Mouse (Mus musculus) limb, embryonic 10.5 days (tissue): ENCODE results near the gene Homer1. TPM values are rescaled to one million over a fixed set of nuclear protein-coding genes. Genes with fewer than 3 reads are reported as not detected.

Experiments used
- DNase-seq: peaks from one replicate; pipeline ENCODE4 v3.0.0-alpha.2; 2017; ENCODE audit warnings: low spot score
- H3K27ac ChIP-seq: fragments of 300-500 bp; sonication (generic); 2 replicates; pipeline ENCODE4 v1.5.1; 2016; ENCODE audit warnings: mild to moderate bottlenecking
- H3K27me3 ChIP-seq: fragments of 300-500 bp; sonication (generic); 2 replicates; pipeline ENCODE4 v1.6.1; 2016; ENCODE audit warnings: low read depth, mild to moderate bottlenecking; ENCODE audit not compliant: poor library complexity, severe bottlenecking
- H3K36me3 ChIP-seq: fragments of 300-500 bp; sonication (generic); 2 replicates; pipeline ENCODE4 v1.6.1; 2016; ENCODE audit warnings: mild to moderate bottlenecking, moderate library complexity
- H3K4me1 ChIP-seq: fragments of 300-500 bp; sonication (generic); 2 replicates; pipeline ENCODE4 v1.6.1; 2016
- H3K4me3 ChIP-seq: fragments of 300-500 bp; sonication (generic); 2 replicates; pipeline ENCODE4 v1.5.1; 2016; ENCODE audit warnings: mild to moderate bottlenecking, moderate library complexity
- H3K9me3 ChIP-seq: fragments of 300-500 bp; sonication (generic); replicated peaks from 2 replicates; pipeline ENCODE4 v1.6.1; 2016; ENCODE audit warnings: mild to moderate bottlenecking
- WGBS: fragments of 180-500 bp; shearing (Covaris S2); methylation state at CpG from one replicate; pipeline ENCODE4 v1.1.7; 2016; 5-methylcytosine and 5-hydroxymethylcytosine counted together
- polyA plus RNA-seq: library from polyadenylated mRNA; unstranded; fragments of >200 nt; fragmentation: Nextera tagmentation; extraction: Ambion mirVana; gene quantifications from 2 replicates; pipeline ENCODE4 v1.2.1, GENCODE M21; 2016

The Homer1 gene
- polyA plus RNA-seq, 1 experiment from 2014 or later: 9.2 TPM

GRCm38 (mm10) chr13:93352030-93352429 is 52.6 kb downstream of the Homer1 start:
- 77% methylated on average over 2 of the region's 2 CpGs for WGBS

DNA sequence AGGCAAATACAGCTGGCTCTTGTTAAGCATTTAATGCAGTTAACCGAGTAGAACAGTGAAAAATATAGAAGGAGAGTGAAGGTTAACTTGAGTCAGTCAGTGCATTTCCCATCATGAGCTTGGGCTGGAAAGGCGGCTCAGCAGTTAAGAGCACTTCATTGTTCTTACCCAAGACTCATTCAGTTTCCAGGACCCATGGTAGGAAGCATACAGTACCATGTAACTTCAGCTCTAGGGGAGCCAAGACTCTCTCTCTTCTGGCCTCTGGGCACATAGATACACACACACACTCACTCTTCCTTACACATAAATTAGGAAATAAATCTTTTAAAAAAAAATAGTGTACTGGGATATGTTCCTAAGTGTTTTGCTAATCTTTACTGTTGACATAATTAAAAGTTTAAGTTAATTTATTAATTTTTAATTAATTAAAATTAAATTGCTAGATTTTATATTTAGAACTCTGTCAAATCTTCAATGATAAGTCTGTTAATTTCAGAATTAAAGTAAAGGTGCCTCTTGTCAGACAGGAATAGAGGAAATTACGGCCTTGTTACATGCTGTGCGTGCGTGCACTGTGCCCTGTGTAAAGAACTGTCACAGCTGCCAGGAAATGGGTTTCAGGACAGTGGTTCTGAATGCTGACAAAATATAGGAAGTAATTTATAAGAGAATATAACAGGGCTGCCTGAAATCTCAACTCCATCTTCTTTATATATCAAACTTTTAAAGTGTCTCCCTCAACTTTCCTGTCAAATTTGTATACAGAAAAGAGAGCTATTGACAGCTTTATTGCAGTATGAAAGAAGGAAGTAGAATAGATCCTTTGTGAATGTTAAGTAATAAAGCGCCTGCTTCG is 55.2 kb downstream of the Homer1 start:
- H3K27me3 ChIP-seq: no peaks in the 10 kb centered on the region
- H3K9me3 ChIP-seq: no peaks in the 10 kb centered on the region
- WGBS: 68% methylated on average over 7 of the region's 7 CpGs
- H3K4me3 ChIP-seq: no peak overlapping the region
- DNase-seq: no peak
- H3K36me3 ChIP-seq: peaks cover 21% of the 10 kb centered on the region
- H3K27ac ChIP-seq: no peak overlapping the region
- H3K4me1 ChIP-seq: peaks cover 8% of the 10 kb centered on the region

More at GRCm38 (mm10) chr13:93352030-93352429, 52.6 kb downstream of the Homer1 start:
- no peaks in the 10 kb centered on the region for H3K27me3 ChIP-seq
- peaks cover 8% of the 10 kb centered on the region for H3K4me1 ChIP-seq
- H3K4me3 ChIP-seq: no peak overlapping the region
- no peak for DNase-seq
- peaks cover 24% of the 10 kb centered on the region for H3K36me3 ChIP-seq
- H3K27ac ChIP-seq: no peak overlapping the region
- H3K9me3 ChIP-seq: no peaks in the 10 kb centered on the region

GRCm38 (mm10) chr13:93355279-93355587 is 55.8 kb downstream of the Homer1 start:
- no peak overlapping the region for H3K27ac ChIP-seq
- peaks cover 8% of the 10 kb centered on the region for H3K4me1 ChIP-seq
- 91% methylated on average over 6 of the region's 6 CpGs for WGBS
- H3K4me3 ChIP-seq: no peak overlapping the region
- peaks cover 15% of the 10 kb centered on the region for H3K36me3 ChIP-seq
- no peaks in the 10 kb centered on the region for H3K9me3 ChIP-seq
- no peak for DNase-seq
- H3K27me3 ChIP-seq: no peaks in the 10 kb centered on the region

DNA sequence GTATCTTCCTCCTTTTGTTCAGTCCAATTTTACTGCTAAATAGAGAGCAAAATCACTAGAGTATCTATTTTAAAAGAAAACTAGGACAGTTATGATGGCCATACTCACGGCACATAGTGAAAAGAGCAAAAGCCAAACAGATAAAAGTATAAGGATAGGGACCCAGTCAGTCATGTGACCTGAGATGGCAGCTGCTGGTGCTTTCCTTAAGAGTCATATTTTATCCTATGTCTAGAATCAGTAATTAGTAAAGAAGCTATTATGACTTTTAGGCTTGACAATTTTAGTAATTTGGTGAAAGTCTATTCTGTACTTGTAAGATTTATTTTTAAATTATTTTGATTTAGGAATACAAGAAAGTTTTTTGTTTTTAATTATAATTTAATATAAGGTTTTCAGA is 59.1 kb downstream of the Homer1 start:
- Histone ChIP-seq H3K4me1 (peaks cover 8% of the 10 kb centered on the region), H3K36me3 (peaks cover 12% of the 10 kb centered on the region), H3K4me3 (no peak overlapping the region), H3K9me3 (no peaks in the 10 kb centered on the region), H3K27me3 (no peaks in the 10 kb centered on the region), H3K27ac (no peak overlapping the region)
- no peak for DNase-seq
- 82% methylated on average over 1 of the region's 1 CpGs for WGBS

DNA sequence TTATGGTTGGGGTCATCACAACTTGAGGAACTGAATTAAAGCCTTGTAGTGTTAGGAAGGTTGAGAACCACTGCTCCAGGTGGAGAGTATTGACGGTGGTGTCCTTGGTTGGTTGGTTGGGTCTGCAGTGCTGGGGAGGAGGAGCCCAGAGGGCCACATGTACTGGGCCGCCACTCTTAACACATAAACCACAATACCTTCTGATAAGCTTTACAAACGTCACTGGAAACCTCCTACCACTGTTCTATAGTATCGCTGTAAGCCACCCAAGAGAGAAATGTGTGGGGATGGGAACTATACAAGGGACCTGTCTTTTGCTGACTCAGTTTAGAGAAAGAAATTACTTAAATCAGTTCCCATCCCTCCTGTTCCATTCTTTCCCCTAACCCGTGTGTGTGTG is 68.1 kb downstream of the Homer1 start:
- Histone ChIP-seq H3K4me3 (no peak overlapping the region), H3K9me3 (no peaks in the 10 kb centered on the region), H3K27me3 (no peaks in the 10 kb centered on the region), H3K27ac (no peak overlapping the region), H3K4me1 (no peaks in the 10 kb centered on the region), H3K36me3 (peaks cover 6% of the 10 kb centered on the region; the same call in 1 of the 2 replicates)
- DNase-seq: no peak
- WGBS: 89% methylated on average over 5 of the region's 5 CpGs

GRCm38 (mm10) chr13:93368812-93369584 is 69.6 kb downstream of the Homer1 start:
- H3K4me3 ChIP-seq: no peak overlapping the region
- H3K9me3 ChIP-seq: no peaks in the 10 kb centered on the region
- peaks cover 3% of the 10 kb centered on the region; the same call in 1 of the 2 replicates for H3K36me3 ChIP-seq
- no peaks in the 10 kb centered on the region for H3K4me1 ChIP-seq
- WGBS: 94% methylated on average over 7 of the region's 7 CpGs
- DNase-seq: no peak
- no peak overlapping the region for H3K27ac ChIP-seq
- H3K27me3 ChIP-seq: no peaks in the 10 kb centered on the region

DNA sequence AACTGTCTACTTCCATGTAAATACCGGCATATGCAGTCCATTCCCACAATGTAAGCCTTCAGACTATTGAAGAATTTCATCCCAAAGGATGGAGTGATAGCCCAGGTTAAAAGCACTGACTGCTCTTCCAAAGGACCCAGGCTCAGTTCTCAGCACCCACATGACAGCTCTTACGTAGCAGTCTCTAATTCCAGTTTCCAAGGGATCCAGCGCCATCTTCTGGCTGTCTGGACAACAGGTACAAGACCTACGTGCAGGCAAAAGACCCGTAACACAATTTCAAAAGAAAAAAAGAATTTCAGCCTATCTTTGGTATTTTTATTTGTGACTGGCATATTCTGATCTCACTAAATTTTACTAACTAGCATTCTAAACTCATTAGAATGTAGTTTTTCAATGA is 75.0 kb downstream of the Homer1 start:
- Histone ChIP-seq H3K4me1 (no peaks in the 10 kb centered on the region), H3K36me3 (peaks cover 5% of the 10 kb centered on the region; the same call in 1 of the 2 replicates), H3K27ac (no peak overlapping the region), H3K27me3 (no peaks in the 10 kb centered on the region), H3K9me3 (no peaks in the 10 kb centered on the region), H3K4me3 (no peak overlapping the region)
- 89% methylated on average over 5 of the region's 5 CpGs for WGBS
- DNase-seq: no peak

DNA sequence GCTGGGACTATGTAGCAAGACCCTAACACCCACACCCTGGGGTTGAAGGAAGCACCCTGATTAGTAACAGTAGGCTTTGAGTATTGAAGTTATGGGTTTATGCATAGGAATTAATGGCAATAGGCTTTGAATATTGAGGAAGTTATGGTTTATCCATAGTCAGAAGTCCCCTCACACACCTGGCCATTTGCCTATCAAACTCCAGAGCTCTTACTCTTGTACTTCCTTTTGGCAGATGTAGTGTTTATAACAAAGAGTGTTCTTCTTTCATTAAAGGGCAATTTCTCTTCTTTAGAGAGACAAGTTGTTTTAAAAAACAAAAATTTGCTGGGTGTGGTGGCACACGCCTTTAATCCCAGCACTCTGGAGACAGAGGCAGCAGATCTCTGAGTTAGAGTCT is 79.1 kb downstream of the Homer1 start:
- no peaks in the 10 kb centered on the region for H3K27me3 ChIP-seq
- H3K4me3 ChIP-seq: no peak overlapping the region
- no peaks in the 10 kb centered on the region for H3K4me1 ChIP-seq
- no peaks in the 10 kb centered on the region for H3K9me3 ChIP-seq
- 93% methylated on average over 1 of the region's 1 CpGs for WGBS
- DNase-seq: no peak
- H3K27ac ChIP-seq: no peak overlapping the region
- peaks cover 5% of the 10 kb centered on the region; the same call in 1 of the 2 replicates for H3K36me3 ChIP-seq

GRCm38 (mm10) chr13:93380399-93381063 is 81.1 kb downstream of the Homer1 start:
- Histone ChIP-seq H3K9me3 (no peaks in the 10 kb centered on the region), H3K27me3 (no peaks in the 10 kb centered on the region), H3K4me3 (no peak overlapping the region), H3K36me3 (no peaks in the 10 kb centered on the region), H3K4me1 (peaks cover 4% of the 10 kb centered on the region), H3K27ac (no peak overlapping the region)
- 89% methylated on average over 8 of the region's 8 CpGs for WGBS
- DNase-seq: no peak

- Histone ChIP-seq H3K4me1 (peaks cover 4% of the 10 kb centered on the region), H3K4me3 (no peak overlapping the region), H3K27ac (no peak overlapping the region), H3K9me3 (no peaks in the 10 kb centered on the region), H3K36me3 (no peaks in the 10 kb centered on the region), H3K27me3 (no peaks in the 10 kb centered on the region)
- WGBS: 73% methylated on average over 1 of the region's 1 CpGs
- no peak for DNase-seq
Observed at GRCm38 (mm10) chr13:93381301-93381700, 81.9 kb downstream of the Homer1 start.

DNA sequence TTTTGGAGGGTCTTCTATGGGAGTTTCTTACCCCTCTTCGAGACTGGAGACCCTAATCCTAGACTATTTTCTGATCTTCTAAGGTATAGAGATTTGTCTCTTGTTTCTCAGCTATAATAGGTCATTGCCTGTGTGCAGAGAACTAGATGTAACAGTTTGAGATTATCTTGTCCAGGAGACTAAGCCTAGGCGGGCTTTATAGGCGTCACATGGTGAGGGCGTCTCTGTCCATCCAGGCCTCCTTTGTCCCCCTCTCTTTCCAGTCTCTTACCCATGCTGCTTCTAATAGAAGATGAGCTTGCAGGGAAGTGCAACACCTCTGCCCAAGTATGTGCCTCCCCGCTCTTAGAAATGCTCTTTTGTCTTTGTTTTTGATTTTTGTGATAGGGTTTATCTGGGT is 83.7 kb downstream of the Homer1 start:
- no peak for DNase-seq
- WGBS: 95% methylated on average over 5 of the region's 5 CpGs
- no peaks in the 10 kb centered on the region for H3K36me3 ChIP-seq
- H3K4me3 ChIP-seq: no peak overlapping the region
- no peaks in the 10 kb centered on the region for H3K9me3 ChIP-seq
- no peak overlapping the region for H3K27ac ChIP-seq
- H3K27me3 ChIP-seq: no peaks in the 10 kb centered on the region
- peaks cover 6% of the 10 kb centered on the region for H3K4me1 ChIP-seq

GRCm38 (mm10) chr13:93383620-93384019 is 84.2 kb downstream of the Homer1 start:
- no peak overlapping the region for H3K4me3 ChIP-seq
- H3K9me3 ChIP-seq: no peaks in the 10 kb centered on the region
- no peak for DNase-seq
- H3K27ac ChIP-seq: no peak overlapping the region
- H3K4me1 ChIP-seq: peaks cover 9% of the 10 kb centered on the region
- H3K27me3 ChIP-seq: no peaks in the 10 kb centered on the region
- H3K36me3 ChIP-seq: no peaks in the 10 kb centered on the region
- WGBS: 94% methylated on average over 2 of the region's 2 CpGs

- 91% methylated on average over 1 of the region's 1 CpGs for WGBS
- DNase-seq: no peak
- no peak overlapping the region for H3K4me3 ChIP-seq
Observed at GRCm38 (mm10) chr13:93384481-93384880, 85.0 kb downstream of the Homer1 start.

More at GRCm38 (mm10) chr13:93384481-93384880, 85.0 kb downstream of the Homer1 start:
- Histone ChIP-seq H3K9me3 (no peaks in the 10 kb centered on the region), H3K4me1 (peaks cover 18% of the 10 kb centered on the region), H3K36me3 (no peaks in the 10 kb centered on the region), H3K27ac (no peak overlapping the region), H3K27me3 (no peaks in the 10 kb centered on the region)
